Mouse (Mus musculus) CH12.LX (cell line): Measurements from ENCODE around the gene Serpinb6c. TPM values are rescaled to one million over a fixed set of nuclear protein-coding genes. Genes with fewer than 3 reads are reported as not detected.

Source experiments
- DNase-seq: peaks from one replicate; pipeline ENCODE4 v3.0.0-alpha.2; 2013; ENCODE audit errors: extremely low read depth
- H3K27ac ChIP-seq: 2 replicates; pipeline ENCODE4 v1.5.1; 2012; ENCODE audit warnings: low read depth, mild to moderate bottlenecking, control low read depth, moderate library complexity; ENCODE audit not compliant: insufficient read depth
- H3K27me3 ChIP-seq: replicated peaks from 2 replicates; pipeline ENCODE3; 2012; ENCODE audit warnings: inconsistent platforms
- H3K36me3 ChIP-seq, 2 experiments: replicated peaks in 1 of 2; 2 replicates each; pipeline versions ENCODE3 to v1.6.1; 2012; ENCODE audit warnings: inconsistent platforms in 1 of 2, low read length in 1 of 2, mild to moderate bottlenecking in 1 of 2, mixed read lengths in 1 of 2, moderate library complexity in 1 of 2; ENCODE audit not compliant: control insufficient read depth in 1 of 2, insufficient read depth in 1 of 2
- H3K4me1 ChIP-seq, 2 experiments: 2 replicates each; pipeline ENCODE4 v1.6.1; 2012; ENCODE audit warnings: inconsistent platforms in 1 of 2, moderate library complexity in 1 of 2; ENCODE audit not compliant: insufficient read depth in 2 of 2, control insufficient read depth in 1 of 2
- H3K4me2 ChIP-seq: 2 replicates; pipeline ENCODE4 v1.6.1; 2012; ENCODE audit warnings: low read depth, mild to moderate bottlenecking, control low read depth; ENCODE audit not compliant: poor library complexity, insufficient read depth, severe bottlenecking
- H3K4me3 ChIP-seq, 3 experiments: fragments of 150-350 bp in 1 of 3; sonication (generic) in 1 of 3; replicated peaks in 1 of 3; 2 replicates each; pipeline versions ENCODE3 to v1.5.1; 2011 to 2012; ENCODE audit warnings: low read depth in 2 of 3, low read length in 2 of 3, mild to moderate bottlenecking in 2 of 3, moderate library complexity in 2 of 3, control low read depth in 1 of 3, improper control_type of control experiment in 1 of 3, inconsistent platforms in 1 of 3, mixed read lengths in 1 of 3; ENCODE audit not compliant: poor library complexity in 1 of 3
- H3K79me2 ChIP-seq: replicated peaks from 2 replicates; pipeline ENCODE4 v1.6.1; 2012; ENCODE audit warnings: mild to moderate bottlenecking, moderate library complexity; ENCODE audit not compliant: control insufficient read depth, poor library complexity, insufficient read depth, severe bottlenecking; ENCODE audit errors: extremely low read depth
- H3K9ac ChIP-seq: 2 replicates; pipeline ENCODE4 v1.6.1; 2012; ENCODE audit warnings: low read depth, mild to moderate bottlenecking, control low read depth, moderate library complexity; ENCODE audit not compliant: insufficient read depth
- H3K9me3 ChIP-seq: replicated peaks from 2 replicates; pipeline ENCODE3; 2012; ENCODE audit warnings: low read length, inconsistent platforms, mixed read lengths
- CHD1 ChIP-seq: IDR thresholded peaks from 2 replicates; pipeline ENCODE4 v1.6.1; 2012; ENCODE audit warnings: low read depth, low read length, improper control_type of control experiment, inconsistent platforms
- CHD2 ChIP-seq: IDR thresholded peaks from 2 replicates; pipeline ENCODE4 v1.6.1; 2011; ENCODE audit warnings: low read length, improper control_type of control experiment
- CTCF ChIP-seq, 2 experiments: IDR thresholded peaks in 1 of 2; conservative IDR thresholded peaks in 1 of 2; 2 replicates each; pipeline ENCODE4 v1.5.1; 2011 to 2012; ENCODE audit warnings: low read depth in 2 of 2, low read length in 2 of 2, improper control_type of control experiment in 1 of 2, inconsistent platforms in 1 of 2, mild to moderate bottlenecking in 1 of 2, moderate library complexity in 1 of 2
- HCFC1 ChIP-seq: IDR thresholded peaks from 2 replicates; pipeline ENCODE4 v1.6.1; 2012; ENCODE audit warnings: low read depth, mild to moderate bottlenecking, inconsistent platforms, low read length, improper control_type of control experiment
- JUN ChIP-seq: IDR thresholded peaks from 2 replicates; pipeline ENCODE4 v1.6.1; 2011; ENCODE audit warnings: low read depth, mild to moderate bottlenecking, low read length, improper control_type of control experiment, moderate library complexity; ENCODE audit not compliant: insufficient read depth
- KAT2A ChIP-seq: IDR thresholded peaks from 2 replicates; pipeline ENCODE4 v1.6.1; 2012; ENCODE audit warnings: low read length, improper control_type of control experiment, inconsistent platforms; ENCODE audit not compliant: insufficient replicate concordance
- MAFK ChIP-seq: IDR thresholded peaks from 2 replicates; pipeline ENCODE4 v1.6.1; 2011; ENCODE audit warnings: low read length, improper control_type of control experiment; ENCODE audit not compliant: insufficient replicate concordance
- MAX ChIP-seq: IDR thresholded peaks from 2 replicates; pipeline ENCODE4 v1.6.1; 2011; ENCODE audit warnings: low read length, improper control_type of control experiment
- MAZ ChIP-seq: IDR thresholded peaks from 2 replicates; pipeline ENCODE4 v1.6.1; 2012; ENCODE audit warnings: low read depth, mild to moderate bottlenecking, inconsistent platforms, low read length, improper control_type of control experiment, moderate library complexity
- MEF2A ChIP-seq: IDR thresholded peaks from 2 replicates; pipeline ENCODE4 v1.6.1; 2014; ENCODE audit warnings: low read depth, mild to moderate bottlenecking, inconsistent platforms, low read length, improper control_type of control experiment, borderline replicate concordance
- MXI1 ChIP-seq: IDR thresholded peaks from 2 replicates; pipeline ENCODE4 v1.6.1; 2011; ENCODE audit warnings: mild to moderate bottlenecking, low read depth, low read length, improper control_type of control experiment
- MYC ChIP-seq: IDR thresholded peaks from 2 replicates; pipeline ENCODE4 v1.6.1; 2011; ENCODE audit warnings: low read depth, mild to moderate bottlenecking, improper control_type of control experiment, low read length
- NRF1 ChIP-seq: IDR thresholded peaks from 2 replicates; pipeline ENCODE4 v1.6.1; 2014; ENCODE audit warnings: low read depth, mild to moderate bottlenecking, inconsistent platforms, low read length, improper control_type of control experiment, moderate library complexity
- POLR2AphosphoS2 ChIP-seq: IDR thresholded peaks from 2 replicates; pipeline ENCODE4 v1.6.1; 2011; ENCODE audit warnings: low read depth, low read length, improper control_type of control experiment
- RAD21 ChIP-seq: IDR thresholded peaks from 2 replicates; pipeline ENCODE4 v1.6.1; 2011; ENCODE audit warnings: low read depth, mild to moderate bottlenecking, low read length, improper control_type of control experiment, moderate library complexity
- RCOR1 ChIP-seq: conservative IDR thresholded peaks from 2 replicates; pipeline ENCODE4 v1.6.1; 2012; ENCODE audit warnings: low read depth, mild to moderate bottlenecking, inconsistent platforms, low read length, improper control_type of control experiment
- SMC3 ChIP-seq: IDR thresholded peaks from 2 replicates; pipeline ENCODE4 v1.6.1; 2011; ENCODE audit warnings: low read depth, low read length, improper control_type of control experiment
- TCF12 ChIP-seq: IDR thresholded peaks from 2 replicates; pipeline ENCODE4 v1.6.1; 2014; ENCODE audit warnings: low read depth, mild to moderate bottlenecking, inconsistent platforms, low read length, improper control_type of control experiment
- UBTF ChIP-seq: IDR thresholded peaks from 2 replicates; pipeline ENCODE4 v1.6.1; 2012; ENCODE audit warnings: low read depth, mild to moderate bottlenecking, inconsistent platforms, low read length, improper control_type of control experiment, moderate library complexity
- USF1 ChIP-seq: IDR thresholded peaks from 2 replicates; pipeline ENCODE4 v1.6.1; 2014; ENCODE audit warnings: low read depth, mild to moderate bottlenecking, inconsistent platforms, low read length, improper control_type of control experiment
- USF2 ChIP-seq: conservative IDR thresholded peaks from 2 replicates; pipeline ENCODE4 v1.6.1; 2011; ENCODE audit warnings: low read depth, low read length, improper control_type of control experiment
- ZC3H11A ChIP-seq: IDR thresholded peaks from 2 replicates; pipeline ENCODE4 v1.6.1; 2012; ENCODE audit warnings: low read depth, mild to moderate bottlenecking, inconsistent platforms, low read length, improper control_type of control experiment
- ZMIZ1 ChIP-seq: IDR thresholded peaks from 2 replicates; pipeline ENCODE4 v1.6.1; 2012; ENCODE audit warnings: low read depth, mild to moderate bottlenecking, inconsistent platforms, low read length, improper control_type of control experiment
- ZNF384 ChIP-seq: IDR thresholded peaks from 2 replicates; pipeline ENCODE4 v1.6.1; 2012; ENCODE audit warnings: low read depth, low read length, improper control_type of control experiment, inconsistent platforms
- dilution Hi-C: fragments of 300-500 bp; cut with MboI; formaldehyde crosslinking; loops from 2 replicates; pipeline ENCODE4 v1.14.3; 2020; ENCODE audit warnings: low sequenced_read_pairs; ENCODE audit not compliant: extremely low pct_unique_long_range_greater_than_20kb, extremely low pct_ligation_motif_present
- in situ Hi-C: fragments of 300-500 bp; cut with MboI; formaldehyde crosslinking; loops from 3 replicates; pipeline ENCODE4 v1.14.3; 2019; ENCODE audit warnings: low sequenced_read_pairs, low pct_ligation_motif_present, low pct_unique_long_range_greater_than_20kb, mixed read lengths
- polyA plus RNA-seq: library from polyadenylated mRNA; unstranded; fragments of >175 nt; gene quantifications from 2 replicates; pipeline ENCODE4 v1.2.1, GENCODE M21; 2012; ENCODE audit warnings: low read depth; ENCODE audit not compliant: insufficient read length
- total RNA-seq, 2 experiments: library from RNA; depleted of rRNA; stranded (reverse); fragments of 300-350 nt in 1 of 2; fragments of >200 nt in 1 of 2; gene quantifications; 2 replicates each; pipeline ENCODE4 v1.2.3; 2012 to 2014

Serpinb6c gene
- total and polyA plus RNA-seq, 3 experiments, result not detected

- no peak for TF ChIP-seq CHD1
- TF ChIP-seq MAX, result no peak
- no peak for TF ChIP-seq MXI1
- TF ChIP-seq MAFK, result no peak
- no peak for TF ChIP-seq POLR2AphosphoS2
- TF ChIP-seq USF2, result no peak
- TF ChIP-seq HCFC1, result no peak
- TF ChIP-seq TCF12, result no peak
- no peak for TF ChIP-seq CTCF (conservative IDR thresholded peaks at IDR 0.05 in 1 of 2, IDR thresholded peaks at IDR 0.05 in 1 of 2; ENCODE audit: low read depth in 2 of 2, low read length in 2 of 2)
- no peak for TF ChIP-seq KAT2A
- TF ChIP-seq ZNF384, result no peak
- Histone ChIP-seq H3K4me3 (no peak overlapping the region), H3K36me3 (peaks cover 0 to 3% of the 10 kb centered on the region in 2 experiments), H3K4me2 (no peak overlapping the region), H3K4me1 (no peaks in the 10 kb centered on the region), H3K27ac (no peak overlapping the region), H3K9me3 (no peaks in the 10 kb centered on the region), H3K27me3 (no peaks in the 10 kb centered on the region), H3K79me2 (no peaks in the 10 kb centered on the region), H3K9ac (no peak overlapping the region)
- in situ Hi-C loops, result no loop called here
- no peak for DNase-seq
- dilution Hi-C loops, result no loop called here
These were observed 29.2 kb upstream of the Serpinb6c start for GRCm38 (mm10) chr13:33934743-33935142.

GRCm38 (mm10) chr13:33930912-33931311 lies 25.4 kb upstream of the Serpinb6c start:
- Histone ChIP-seq H3K79me2 (no peaks in the 10 kb centered on the region), H3K4me1 (no peaks in the 10 kb centered on the region), H3K4me2 (no peak overlapping the region), H3K9me3 (no peaks in the 10 kb centered on the region), H3K36me3 (peaks cover 0 to 3% of the 10 kb centered on the region in 2 experiments), H3K27ac (no peak overlapping the region), H3K27me3 (no peaks in the 10 kb centered on the region)
- in situ Hi-C loops, result no loop called here
- DNase-seq, result no peak
- dilution Hi-C loops, result no loop called here
- TF ChIP-seq ZC3H11A, result no peak
- no peak for TF ChIP-seq RCOR1
- TF ChIP-seq MEF2A, result no peak
- TF ChIP-seq CHD1, result no peak
- no peak for TF ChIP-seq RAD21
- TF ChIP-seq USF1, result no peak
- TF ChIP-seq MYC, result no peak
- TF ChIP-seq CHD2, result no peak
- no peak for TF ChIP-seq UBTF
- no peak for TF ChIP-seq JUN
- TF ChIP-seq SMC3, result no peak
- no peak for TF ChIP-seq MXI1
- no peak for TF ChIP-seq ZMIZ1
- no peak for TF ChIP-seq NRF1
- no peak for TF ChIP-seq ZNF384
- TF ChIP-seq TCF12, result no peak
- TF ChIP-seq CTCF (conservative IDR thresholded peaks at IDR 0.05 in 1 of 2, IDR thresholded peaks at IDR 0.05 in 1 of 2; ENCODE audit: low read depth in 2 of 2, low read length in 2 of 2), result no peak
- TF ChIP-seq USF2, result no peak
- no peak for TF ChIP-seq POLR2AphosphoS2
- no peak for TF ChIP-seq MAZ
- TF ChIP-seq, all 38 proteins: peak for 0
- Histone ChIP-seq H3K9ac (no peak overlapping the region), H3K4me3 (no peak overlapping the region)
